Mouse (Mus musculus) megakaryocyte progenitor cell, adult 5-6 weeks (primary cell): ENCODE data around the gene Pbx1. TPM values are rescaled to one million over a fixed set of nuclear protein-coding genes. Genes with fewer than 3 reads are reported as not detected.
A peak's percentile ranks its signal among the peaks of the same experiment; 100 is the strongest.

Source experiments
- ATAC-seq: replicated peaks from 2 replicates; pipeline ENCODE4 v1.8.0; 2016; ENCODE audit warnings: mild to moderate bottlenecking, moderate TSS enrichment, inconsistent platforms; ENCODE audit not compliant: poor library complexity
- total RNA-seq, 2 experiments: library from RNA; stranded (forward) in 1 of 2; stranded (reverse) in 1 of 2; fragments of 157-497, 149-512 nt in 1 of 2; fragments of 200-1000 nt in 1 of 2; gene quantifications; 2 replicates each; pipeline versions ENCODE4 v1.2.3 to v1.2.4; 2015 to 2017

Pbx1 gene
- total RNA-seq, 2 experiments from 2014 or later, result 2.5 to 10.7 TPM

DNA sequence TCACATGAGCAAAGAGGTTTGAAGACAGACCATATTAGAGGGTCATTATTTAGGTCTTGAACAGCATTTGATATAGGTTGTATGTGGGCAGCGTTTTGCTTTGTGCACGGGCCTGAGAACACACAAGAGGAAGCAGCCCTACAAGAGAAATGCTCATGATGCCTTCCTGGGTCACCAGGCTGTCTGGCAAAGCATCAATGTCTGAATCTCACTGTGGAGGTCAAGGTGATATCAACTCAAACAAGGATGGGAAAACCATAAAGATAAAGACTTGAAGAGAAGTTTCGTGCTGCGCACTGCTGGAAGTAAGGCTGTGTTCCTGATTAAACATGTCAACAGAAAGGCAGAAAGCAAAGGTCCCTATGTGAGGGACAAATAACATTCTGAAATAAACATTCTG, 157.8 kb downstream of the Pbx1 start:
- ATAC-seq, result no peak

DNA sequence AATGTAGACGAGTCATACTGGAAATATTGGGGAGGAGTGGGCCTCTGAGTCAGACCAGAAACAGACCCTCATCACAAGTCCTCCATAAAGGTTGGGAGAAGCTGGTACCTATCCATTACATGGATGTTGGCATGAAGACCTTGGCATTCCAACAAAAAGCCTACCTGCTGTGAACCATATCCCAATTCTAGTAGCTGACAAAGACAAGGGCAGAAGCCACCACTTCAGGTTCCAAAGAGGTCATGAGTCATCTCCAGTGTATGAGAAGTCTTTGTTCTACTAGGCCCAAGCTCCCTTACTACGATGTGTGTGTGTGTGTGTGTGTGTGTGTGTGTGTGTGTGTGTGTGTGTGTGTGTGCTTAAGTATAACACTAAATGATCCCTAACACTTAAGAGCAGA, 160.0 kb downstream of the Pbx1 start:
- no peak for ATAC-seq

DNA sequence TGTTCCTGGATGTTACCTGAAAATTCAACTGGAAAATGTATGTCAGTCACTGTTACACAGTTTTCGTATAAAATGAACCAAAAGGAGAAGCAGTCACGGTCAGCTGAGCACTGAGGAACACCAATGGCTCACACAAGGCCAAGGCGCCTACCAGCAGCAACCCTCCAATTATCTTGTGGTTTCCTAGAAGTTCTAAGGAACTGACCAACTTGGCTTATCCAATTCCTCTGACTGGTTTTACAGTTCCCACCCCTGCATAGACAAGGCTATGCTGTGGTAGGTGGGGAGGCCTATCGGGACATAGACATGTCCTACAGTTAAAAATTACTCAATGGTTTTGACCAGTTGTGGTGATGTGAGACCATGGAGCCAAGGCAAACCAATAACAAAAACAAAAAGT, 160.9 kb downstream of the Pbx1 start:
- ATAC-seq, result peak; percentile 29; the same call in 1 of the 2 replicates

DNA sequence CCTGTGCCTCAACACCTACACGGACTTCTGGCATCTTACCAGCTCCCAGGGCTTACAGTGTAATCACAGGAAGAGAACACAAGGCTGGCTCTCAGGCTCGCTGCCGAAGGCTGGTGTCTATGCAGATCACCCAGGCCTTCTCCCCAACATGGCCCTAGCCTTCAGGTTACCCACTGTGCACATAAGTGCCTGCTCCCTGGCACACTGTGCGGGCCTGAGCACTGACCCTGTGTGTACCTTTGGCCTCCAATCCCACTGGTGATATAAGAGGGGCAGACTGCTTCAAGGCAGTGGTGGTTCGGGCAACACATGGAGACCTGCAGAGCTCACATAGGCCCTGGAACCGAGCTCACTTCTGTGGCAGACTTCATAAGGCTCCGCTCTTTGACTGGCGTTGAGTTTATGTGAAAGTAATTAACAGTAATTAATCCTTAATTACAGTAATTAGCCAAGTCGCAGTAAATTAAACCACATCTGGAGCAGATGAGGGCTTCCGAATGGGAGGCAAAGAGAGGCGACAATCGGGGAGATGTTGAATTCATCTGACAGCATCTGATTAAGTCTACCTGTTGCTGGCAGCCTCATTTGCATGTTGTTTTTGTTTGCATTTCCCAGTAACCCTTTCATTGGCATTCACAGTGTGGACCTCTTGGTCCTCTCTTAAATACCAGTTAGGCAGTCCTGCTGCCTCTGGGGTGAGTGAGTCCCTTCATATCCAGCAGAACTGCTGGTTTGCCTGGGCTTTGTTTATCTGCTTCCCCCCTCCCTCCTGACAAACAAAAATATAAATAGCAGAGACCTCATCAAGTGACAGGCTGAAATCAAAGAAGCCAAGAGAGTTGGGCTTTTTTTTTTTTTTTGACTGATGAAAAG, 163.1 kb downstream of the Pbx1 start:
- no peak for ATAC-seq

DNA sequence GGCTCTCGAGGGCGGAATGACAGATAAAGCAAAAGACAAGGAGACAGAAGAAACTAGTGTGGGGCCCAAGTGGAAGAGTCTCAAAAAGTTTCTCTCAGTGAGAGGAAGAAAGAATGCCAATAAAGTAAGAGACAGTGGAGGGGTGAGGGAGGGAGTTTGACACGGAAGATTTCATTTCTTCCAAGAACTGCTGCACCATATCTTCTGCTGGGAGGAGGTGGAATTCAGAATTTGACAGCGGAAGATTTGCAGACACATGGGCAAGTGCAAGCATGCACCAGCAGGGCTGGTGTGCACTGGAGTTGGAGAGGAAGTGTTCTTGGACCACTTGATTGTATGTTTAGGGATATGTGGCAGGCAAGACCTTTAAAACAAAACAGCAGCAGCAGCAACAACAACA, 163.8 kb downstream of the Pbx1 start:
- ATAC-seq, result no peak

DNA sequence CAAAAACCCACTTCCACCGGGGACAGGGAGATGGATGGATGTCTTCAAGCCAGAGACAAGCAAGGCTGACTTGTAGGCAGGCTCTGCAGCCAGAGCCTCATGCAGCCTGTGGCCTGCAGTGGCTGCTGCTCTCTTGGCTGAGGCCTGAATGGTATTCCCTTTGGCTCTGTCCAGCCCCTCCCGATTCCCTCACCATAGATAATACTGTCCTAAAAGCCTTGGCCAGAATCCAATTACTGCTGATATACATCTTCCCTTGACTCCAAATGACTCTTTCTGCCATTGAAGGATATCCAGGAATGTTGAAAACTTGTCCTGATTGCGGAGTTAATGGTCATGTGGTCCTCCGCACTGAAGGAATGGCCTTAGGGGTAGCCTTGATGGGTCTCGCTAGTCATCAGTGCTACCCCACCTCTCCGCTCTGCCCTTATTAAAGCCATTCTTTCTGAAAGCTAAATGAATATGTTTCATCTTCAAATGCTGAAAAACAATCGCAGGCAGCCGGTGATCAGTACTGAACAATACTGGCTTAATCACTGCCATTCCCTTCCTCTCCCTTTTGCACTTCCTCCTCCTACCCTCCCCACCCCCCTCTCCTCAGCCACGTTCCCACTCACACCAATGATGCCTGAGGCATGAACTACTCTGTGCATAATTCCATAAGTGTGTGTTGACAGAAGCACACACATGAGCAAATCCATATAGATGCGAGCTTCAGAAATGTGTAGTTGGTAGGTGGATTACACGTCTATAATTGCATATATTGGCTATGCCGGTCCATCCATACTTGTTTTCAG, 166.3 kb downstream of the Pbx1 start:
- ATAC-seq, result no peak

DNA sequence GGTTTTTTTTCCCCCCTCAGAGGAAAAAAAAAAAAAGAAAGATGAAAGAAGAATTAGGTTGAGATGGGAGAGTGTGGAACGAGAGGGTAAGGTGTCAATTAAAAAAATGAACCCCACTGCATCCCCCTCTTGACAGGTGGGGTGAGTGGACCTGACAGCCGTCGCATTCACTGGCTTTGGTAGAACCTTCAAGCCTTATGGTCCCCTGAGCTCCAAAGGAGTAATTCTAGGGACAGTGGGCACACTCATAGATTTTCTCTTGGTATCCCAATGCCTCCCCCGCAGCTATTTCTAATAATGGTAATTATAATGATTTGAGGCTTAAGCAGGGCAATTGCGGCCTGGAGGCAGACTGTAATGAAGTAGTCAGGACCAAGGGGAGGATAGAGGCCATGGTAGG, 167.0 kb downstream of the Pbx1 start:
- no peak for ATAC-seq

DNA sequence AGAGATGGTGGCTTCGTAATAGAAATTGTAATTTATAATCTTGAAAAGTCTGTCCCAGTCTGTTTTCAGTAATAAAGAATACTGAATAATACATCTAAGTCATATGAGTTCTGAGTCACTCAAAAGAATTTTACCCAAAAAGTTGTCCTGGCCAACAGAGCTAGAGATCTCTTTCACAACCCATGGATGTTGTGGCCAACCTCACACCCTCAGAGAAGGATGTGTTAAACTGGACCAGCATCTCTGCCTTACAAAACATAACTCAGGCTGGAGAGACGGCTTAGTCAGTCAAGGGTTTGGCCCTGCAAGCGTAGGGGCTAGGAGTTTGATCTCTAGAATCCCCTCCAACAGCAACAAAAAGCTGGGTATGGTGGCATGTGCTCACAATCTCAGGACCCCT, 171.7 kb downstream of the Pbx1 start:
- ATAC-seq, result no peak

DNA sequence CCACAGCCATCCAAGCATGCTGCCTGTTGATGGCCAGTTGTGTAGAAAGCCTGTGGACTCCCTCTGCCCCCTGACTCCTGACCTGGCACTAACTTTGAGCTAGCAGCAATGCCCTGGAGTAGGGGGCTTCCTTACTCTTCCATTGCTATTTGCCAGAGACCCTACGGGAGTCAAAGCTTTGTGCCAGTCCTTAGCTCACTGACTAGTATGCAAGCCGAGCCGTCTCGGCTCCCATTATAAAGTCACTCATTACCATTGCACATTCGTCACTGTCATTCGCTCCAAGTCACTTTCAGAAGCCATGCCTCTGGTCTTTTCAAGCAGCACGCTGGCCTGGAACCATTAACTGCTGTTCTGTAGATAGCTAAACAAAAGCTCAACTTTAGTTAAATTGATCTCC, 173.2 kb downstream of the Pbx1 start:
- no peak for ATAC-seq

DNA sequence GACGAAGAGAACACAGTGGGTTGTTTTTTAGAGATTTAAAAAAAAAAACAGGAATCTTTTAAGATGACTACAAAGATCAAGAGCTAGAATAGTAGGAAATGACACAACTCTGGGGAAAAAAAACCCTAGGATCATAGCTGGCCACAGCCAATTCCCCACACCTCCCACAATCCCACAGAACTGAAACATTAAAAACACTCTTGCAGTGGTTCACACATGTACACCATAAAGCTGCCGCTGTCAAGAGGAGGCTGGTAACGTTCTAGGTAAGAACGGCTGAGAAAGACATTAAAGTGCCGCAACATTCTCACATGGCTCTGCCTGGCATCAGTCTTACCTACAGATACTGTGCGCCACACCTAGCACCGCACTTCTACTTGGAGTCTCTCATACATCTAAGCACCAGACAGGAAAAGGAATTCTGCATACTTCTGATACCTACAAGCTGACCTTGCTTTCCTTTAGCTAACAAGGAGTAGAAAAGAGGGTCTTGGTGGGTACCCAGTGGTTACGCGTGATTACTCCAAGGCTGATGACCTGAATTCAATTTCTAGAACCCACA, 176.6 kb downstream of the Pbx1 start:
- no peak for ATAC-seq

DNA sequence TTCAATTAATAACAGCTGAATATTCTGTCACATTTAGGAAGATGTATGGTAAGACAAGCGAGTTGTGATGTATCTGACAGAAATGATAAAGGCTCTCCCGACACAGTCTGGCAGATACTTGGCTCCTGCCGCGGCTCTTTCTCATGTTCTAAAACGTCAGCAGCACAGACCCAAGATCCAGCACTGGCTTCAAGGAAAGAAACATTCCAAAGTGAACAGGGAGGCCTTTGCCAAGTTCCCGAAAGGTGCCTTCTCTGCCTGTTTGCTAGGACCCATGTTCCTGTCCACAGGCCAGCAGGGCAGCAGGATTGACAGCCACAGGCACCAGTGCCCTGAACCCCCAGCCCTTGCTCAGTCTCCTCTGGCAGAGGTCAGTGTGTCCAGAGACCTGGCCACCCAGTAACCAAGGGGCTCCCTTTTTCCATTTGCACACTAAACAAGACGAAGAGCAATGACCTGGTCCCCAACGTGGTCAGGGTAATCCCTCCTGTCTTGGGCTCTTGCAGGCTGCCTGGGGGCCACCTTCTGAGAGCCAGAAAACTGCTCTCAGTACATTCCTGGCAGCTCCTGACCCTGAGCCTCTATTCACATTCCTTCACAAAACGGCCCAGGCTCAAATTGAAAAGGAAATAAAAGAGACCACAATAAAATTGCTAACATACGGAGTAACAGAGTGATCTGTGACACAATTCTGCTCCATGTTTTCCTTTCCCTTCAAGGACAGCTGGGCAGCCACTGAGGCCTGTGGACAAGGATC, 184.9 kb downstream of the Pbx1 start:
- ATAC-seq, result no peak

DNA sequence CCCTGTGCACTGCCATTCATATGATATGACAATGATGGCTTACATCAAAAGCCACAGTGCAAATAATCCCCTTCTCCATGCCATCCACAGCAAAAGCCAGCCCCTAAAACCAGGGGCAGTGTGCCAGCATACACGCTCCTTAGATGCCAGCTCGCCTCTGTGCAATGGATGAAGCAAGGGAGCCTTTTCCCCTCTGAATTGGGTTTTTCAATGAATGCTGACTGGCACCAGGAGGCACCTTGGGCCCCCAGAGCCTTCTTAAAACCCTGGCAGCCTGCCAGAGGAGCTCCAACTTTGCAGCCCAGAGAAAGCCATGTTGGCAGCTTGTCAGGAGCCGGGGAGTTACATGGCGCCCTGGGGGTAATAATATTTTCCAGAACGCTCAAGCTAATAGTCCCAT, 186.5 kb downstream of the Pbx1 start:
- no peak for ATAC-seq

DNA sequence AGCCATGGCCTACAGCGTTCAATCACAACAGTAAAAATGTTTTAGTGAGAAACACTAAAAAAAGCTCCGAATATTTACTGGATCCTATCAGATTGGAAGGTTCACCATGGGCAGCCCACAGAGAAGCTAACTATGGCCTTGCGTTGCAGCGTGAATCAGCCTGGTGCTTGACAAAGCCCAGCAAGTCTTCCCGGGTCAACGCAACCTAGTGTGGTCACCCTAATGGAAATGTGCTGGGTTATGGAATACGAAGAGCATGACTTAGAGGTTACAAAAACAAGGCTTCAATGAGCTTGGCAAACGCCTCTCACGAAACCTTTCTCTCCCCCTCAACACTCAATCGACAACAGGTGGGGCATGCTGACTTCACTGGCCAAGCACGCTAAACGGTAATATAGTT, 188.3 kb downstream of the Pbx1 start:
- ATAC-seq, result no peak

DNA sequence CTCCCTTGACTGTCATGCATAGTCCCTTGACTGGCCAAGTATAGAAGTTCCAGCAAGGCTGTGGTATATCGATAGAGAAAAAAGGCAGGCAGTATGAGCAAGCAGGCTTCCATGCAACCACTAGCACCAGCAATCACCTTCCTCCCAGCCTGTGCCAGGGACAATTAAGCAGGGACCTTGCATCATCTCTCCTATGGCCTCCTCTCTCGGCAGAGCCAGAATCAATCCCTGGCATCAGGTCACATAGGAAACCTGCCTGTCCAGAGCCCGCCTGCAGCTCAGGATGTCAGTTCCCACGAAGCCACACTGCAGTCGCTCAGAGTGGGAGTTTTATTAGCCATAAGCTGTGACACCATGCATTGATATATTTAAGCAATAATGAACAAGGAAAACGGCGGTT, 189.0 kb downstream of the Pbx1 start:
- ATAC-seq, result no peak

DNA sequence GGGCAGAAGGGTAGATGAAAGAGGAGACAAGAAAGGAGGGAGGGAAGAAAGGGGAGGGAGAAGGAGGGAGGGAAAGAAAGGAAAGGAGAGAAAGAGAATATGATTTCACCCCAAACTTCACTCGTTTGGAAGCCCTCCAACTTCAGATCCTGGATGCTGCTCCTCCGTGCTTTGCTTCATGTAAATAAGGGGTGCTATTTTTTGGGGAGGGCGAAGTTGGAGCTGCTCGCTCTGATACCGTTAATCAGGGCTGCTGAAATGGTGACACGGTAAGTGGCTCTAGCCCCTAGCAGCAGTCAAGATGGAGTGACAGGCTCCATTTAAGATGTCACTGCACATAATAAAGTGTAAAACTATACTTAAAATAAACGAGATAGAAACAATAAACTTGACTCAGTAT, 190.8 kb downstream of the Pbx1 start:
- no peak for ATAC-seq

DNA sequence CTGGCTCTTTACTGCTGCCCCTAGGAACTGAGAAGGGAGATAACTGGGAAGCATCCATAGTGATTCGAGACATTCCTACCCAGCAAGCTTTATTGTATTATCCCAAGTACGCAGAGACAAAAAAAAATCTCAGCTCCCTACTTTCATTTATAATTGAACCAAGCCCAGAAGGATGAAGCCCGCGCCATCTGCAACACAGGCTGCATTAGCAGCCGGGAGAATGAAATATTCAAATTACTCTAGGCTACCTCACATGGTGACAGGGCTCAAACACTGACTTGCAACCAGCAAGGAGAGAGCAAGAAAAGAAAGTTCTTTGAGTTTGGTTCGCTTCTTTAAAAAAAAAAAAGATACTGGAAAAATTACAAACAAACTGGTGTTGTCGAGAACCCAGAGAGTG, 191.2 kb downstream of the Pbx1 start:
- no peak for ATAC-seq

DNA sequence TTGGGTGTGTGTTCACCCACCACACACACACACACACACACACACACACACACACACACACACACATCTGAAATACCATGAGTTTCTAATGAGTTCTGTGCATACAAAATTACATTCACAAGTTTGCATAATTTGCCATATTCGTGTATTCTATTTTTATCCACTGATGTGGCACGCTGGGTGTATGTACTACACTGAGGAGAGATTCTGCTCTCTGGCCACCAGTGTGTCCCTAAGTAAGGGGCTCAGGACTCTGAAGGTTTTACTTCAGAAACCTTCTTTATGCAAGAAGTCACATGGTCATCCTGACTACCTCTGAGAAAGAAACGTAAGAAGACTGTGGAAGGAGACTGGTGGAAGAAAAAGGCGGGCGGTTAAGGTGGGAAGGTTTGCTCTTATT, 191.7 kb downstream of the Pbx1 start:
- ATAC-seq, result no peak

DNA sequence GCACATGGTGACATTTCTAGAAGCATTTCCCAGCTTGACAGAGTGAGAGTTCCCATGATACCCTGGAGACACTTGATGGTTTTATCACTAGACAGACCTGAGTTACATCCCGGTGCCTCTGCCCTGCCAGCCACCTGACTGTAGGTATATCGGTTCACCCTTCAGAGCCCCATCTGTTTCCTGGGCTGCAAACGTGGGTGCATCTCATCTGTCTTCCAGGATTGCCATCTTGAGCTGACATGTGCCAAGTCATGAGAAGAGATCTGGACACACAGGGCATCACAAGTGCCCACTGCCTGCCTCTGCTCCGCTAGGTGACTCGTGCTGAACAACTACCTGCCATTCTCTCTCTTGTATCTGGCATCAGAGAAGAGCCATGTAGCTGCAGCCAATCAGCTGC, 196.0 kb downstream of the Pbx1 start:
- no peak for ATAC-seq

DNA sequence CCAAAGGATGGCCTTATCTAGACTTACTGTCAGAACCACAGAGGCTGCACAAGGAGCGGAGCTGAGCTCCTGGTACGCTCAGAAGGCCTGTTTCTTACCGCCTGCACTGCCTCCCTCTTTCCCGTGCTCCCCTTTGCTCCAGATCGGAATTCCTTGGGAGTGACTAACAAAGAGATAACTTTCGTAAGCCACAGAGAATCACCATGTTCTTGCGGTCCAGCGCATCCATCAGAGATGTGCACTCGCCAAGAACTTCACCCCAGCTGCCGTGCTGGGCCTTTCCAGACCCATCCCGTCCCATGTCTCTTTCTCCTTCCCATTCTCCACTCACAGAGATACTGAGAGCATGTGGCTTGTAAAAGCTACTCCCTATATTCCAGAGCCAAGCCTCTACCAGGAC, 197.7 kb downstream of the Pbx1 start:
- ATAC-seq, result no peak

DNA sequence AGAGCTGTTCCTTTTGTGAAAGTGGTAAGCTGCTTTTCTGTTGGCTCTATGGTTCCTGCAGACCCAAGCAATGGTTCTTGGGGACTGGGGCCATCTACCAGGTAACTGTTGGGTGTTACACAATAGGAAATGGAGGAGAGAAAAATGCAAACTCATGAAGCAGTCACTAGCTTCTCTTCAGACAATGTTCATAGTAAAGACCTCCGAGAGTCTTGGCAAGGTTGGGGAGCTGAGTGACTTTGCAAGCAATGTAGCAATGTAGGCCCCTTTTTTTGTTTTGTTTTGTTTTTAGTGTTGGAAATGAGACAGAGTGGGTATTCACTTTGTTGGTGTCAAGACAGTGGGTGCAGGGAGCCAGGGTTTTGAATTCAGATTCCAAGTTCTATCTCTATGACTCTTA, 198.9 kb downstream of the Pbx1 start:
- ATAC-seq, result no peak
